Mouse (Mus musculus) mouse embryonic stem cell (cell line): Measurements from ENCODE around the gene Kif14.
"Not testable (repeated sequence)": the region's sequence is repeated elsewhere in the genome, so short reads cannot be mapped to it uniquely, and the experiment has no call there.

Experiments
- in situ Hi-C, 2 experiments: fragments of 300-500 bp; cut with MboI; formaldehyde crosslinking; loops; 1 replicate in 1 of 2; 3 replicates in 1 of 2; pipeline ENCODE4 v1.14.3; 2019 to 2020; ENCODE audit warnings: low sequenced_read_pairs in 2 of 2, low pct_unique_long_range_greater_than_20kb in 1 of 2, mixed read lengths in 1 of 2; ENCODE audit not compliant: unreplicated experiment in 1 of 2

Kif14 gene

GRCm38 (mm10) chr1:136465168-136465567, 975 bp upstream of the Kif14 start:
- in situ Hi-C loops = no loop called here

DNA sequence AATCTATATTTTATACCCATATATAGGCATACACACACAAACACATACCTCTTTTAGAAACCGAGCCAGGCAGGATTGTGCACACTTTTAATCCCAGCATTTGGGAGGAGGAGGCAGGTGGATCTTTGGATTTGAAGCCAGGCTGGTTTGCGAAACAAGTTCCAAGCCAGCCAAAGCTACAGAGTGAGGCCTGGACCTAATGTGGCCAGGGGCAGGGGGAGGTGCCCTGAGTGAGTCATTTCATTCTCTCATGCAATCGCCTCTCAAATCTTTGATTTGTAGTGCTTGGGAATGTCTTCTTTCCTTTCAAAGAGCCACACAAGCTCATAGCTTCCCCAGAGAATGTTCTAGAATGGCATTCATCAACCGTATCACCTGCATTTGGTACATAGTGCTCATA, 3.3 kb downstream of the Kif14 start:
- in situ Hi-C loops = no loop called here

DNA sequence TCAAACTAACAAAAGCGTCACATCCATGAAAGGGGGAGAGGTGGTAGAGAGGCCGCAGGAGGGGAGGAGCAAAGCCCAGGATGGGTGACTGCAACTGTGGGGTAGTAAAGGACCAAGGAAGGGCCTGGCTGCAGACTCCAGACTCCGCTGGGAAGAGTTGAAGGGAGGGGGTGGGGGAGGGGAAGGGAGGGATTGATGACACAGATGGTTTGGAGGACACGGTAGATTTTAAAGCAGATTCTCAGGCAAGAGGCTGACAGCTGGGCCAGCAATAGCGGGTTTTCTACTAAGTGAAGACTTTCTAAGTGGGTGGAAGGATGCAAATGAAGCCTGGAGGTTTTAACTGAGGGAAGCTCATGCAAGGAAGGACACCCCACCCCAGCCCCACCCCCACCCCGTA, 4.3 kb downstream of the Kif14 start:
- in situ Hi-C loops = no loop called here

- in situ Hi-C loops = no loop called here
Measured at GRCm38 (mm10) chr1:136491681-136492080, 25.5 kb downstream of the Kif14 start.

DNA sequence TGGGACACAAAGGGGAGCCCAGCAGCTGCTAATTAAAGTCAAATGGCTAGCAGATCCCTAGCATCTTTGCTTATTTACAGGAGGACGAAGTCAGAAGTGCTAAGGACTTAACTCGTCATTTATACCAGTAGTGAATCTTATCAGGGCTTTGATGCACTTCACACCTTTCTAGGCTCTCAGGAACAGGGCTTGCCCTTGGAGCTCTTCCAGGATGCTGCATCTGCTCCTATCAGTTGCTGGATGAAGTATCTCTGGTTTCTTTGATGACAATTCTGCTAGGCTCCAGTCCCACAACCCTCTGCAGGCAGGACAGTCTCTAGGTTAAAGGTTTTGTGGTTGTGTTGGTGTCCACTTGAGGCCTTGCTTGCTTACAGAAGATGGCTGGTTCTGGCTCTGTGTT, 26.1 kb downstream of the Kif14 start:
- in situ Hi-C loops = no loop called here

- in situ Hi-C loops = no loop called here
Measured at GRCm38 (mm10) chr1:136499317-136499716, 33.2 kb downstream of the Kif14 start.

- in situ Hi-C loops = no loop called here
Measured at GRCm38 (mm10) chr1:136502936-136503335, 36.8 kb downstream of the Kif14 start.

- in situ Hi-C loops = not testable (repeated sequence)
Measured at GRCm38 (mm10) chr1:136506255-136506654, 40.1 kb downstream of the Kif14 start.

- in situ Hi-C loops = no loop called here
Measured at GRCm38 (mm10) chr1:136512317-136512716, 46.2 kb downstream of the Kif14 start.

- in situ Hi-C loops = no loop called here
Measured at GRCm38 (mm10) chr1:136513181-136513580, 47.0 kb downstream of the Kif14 start.

GRCm38 (mm10) chr1:136518699-136519356, 52.7 kb downstream of the Kif14 start:
- in situ Hi-C loops = no loop called here

GRCm38 (mm10) chr1:136521363-136521937, 55.3 kb downstream of the Kif14 start:
- in situ Hi-C loops = no loop called here

DNA sequence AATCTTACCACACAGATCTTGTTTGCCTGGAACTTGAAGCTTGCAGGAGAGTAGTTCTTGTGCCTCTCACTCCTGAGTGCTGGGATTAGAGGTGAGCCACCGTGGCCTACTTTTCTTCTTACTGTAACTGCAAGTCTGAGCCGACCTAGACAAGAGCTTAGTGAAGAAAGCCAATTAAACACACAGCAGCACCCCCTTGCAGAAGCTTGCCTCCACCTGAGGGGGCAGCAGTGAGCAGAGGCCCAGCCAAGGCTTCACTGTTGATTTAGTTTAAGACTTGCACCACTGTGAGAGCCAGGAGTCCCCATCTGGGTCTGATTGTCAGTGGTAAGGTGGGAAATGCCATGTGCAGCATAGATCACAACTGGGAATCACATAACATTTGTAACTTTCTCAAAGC, 58.8 kb downstream of the Kif14 start:
- in situ Hi-C loops = loop anchor here (25.0 kb wide), 2 partner anchors 587 to 687 kb away; no protein-coding TSS in a partner anchor

- in situ Hi-C loops = loop anchor here (25.0 kb wide), 2 partner anchors 586 to 686 kb away; no protein-coding TSS in a partner anchor
Measured at GRCm38 (mm10) chr1:136525818-136526217, 59.7 kb downstream of the Kif14 start.

DNA sequence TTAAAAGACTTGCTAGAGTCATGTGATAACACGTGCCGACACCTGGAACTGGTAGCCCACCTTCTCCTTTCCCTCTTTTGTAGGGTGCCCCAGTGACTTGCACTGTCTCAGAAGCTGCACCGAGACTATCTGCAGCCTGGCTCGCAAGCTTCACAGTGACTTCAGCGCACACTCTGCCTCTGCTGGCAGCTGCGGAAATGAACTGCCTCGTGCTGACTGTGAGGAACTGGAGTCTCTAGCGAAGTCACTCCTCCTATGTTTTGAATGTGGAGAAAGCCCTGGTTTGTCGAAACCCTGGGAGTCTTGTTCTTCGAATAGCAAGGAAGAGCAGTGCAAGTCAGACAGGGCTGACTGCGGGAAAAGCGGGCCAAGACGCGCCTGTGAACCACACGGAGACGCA, 61.0 kb downstream of the Kif14 start:
- in situ Hi-C loops = loop anchor here (25.0 kb wide), 2 partner anchors 585 to 685 kb away; no protein-coding TSS in a partner anchor

DNA sequence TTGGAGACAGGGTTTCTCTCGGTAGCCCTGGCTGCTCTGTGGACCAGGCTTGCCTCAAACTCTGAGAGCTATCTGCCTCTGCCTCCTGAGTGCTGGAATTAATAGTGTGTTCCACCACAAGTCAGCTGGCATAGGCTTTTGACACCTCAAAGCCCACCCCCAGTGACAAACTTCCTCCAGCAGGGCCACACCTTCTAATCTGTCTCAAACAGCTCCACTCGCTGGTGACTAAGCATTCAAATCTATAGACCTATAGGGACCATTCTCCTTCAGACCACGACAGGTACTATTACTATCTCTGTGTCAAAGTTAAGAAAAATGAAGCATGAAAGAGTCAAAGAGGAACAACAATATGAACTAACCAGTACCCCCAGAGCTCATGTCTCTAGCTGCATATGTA, 66.4 kb downstream of the Kif14 start:
- in situ Hi-C loops = loop anchor here (10.0 to 25.0 kb wide), 3 partner anchors 580 to 680 kb away; no protein-coding TSS in a partner anchor

DNA sequence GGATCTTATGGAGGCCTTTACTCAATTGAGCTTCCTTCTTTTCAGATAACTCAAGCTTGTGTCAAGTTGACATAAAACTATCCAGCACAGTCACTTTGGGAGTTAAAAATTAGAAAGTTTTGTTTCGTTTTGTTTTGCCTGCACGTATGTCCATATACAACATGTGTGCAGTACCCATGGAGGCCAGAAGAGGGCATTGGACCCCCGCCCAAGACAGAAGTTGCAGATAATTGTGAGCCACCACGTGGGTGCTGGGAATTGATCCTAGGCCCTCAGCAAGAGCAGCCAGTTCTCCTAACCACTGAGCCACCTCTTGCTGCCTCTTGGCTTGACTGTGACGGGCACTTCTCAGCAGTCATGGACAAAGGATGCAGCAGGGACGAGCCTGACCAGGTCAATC, 70.8 kb downstream of the Kif14 start:
- in situ Hi-C loops = loop anchor here (10.0 to 25.0 kb wide), 3 partner anchors 575 to 675 kb away; no protein-coding TSS in a partner anchor

DNA sequence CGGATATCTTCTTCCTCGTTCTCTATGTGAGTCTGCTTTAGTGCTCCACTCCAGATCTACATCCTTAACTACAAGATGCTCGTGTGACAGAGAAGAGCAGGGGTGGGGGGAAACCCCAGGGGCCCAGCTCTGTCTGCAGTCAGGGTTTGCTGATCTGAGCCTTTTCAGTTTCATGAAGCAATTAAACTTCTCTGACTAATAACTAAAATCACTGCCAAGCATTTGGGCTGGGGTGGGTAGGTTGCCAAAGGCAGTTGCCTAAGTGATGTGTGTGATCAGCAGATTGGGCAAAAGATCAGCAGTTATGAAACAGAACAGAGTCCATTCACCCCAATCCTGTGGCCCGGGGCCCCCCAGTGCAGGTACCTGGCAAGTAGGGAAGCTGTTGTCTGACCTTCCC, 72.1 kb downstream of the Kif14 start:
- in situ Hi-C loops = loop anchor here (10.0 to 25.0 kb wide), 3 partner anchors 574 to 674 kb away; no protein-coding TSS in a partner anchor

DNA sequence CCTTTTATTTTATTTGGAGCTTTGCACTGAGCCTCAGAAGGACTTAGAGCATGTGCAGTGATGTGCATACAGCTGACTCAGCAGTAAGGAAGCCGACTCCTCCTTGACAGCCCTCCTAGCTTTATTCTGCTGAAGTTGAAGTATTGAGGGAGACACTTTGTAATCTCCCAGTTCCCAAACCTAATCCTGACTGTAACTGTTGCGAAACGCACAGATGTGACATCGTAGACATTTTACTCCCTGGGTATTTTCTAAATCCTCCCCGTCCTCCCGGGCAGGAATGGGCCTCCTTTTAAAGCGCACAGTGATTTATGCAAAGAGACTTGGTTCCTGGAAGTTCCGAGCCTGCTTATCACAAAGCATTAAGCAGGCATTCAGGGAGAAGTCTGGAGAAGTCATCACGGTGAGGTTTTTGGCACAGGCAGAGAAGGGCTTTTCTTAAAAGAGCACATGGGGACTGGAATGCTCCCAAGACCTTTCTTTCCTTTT, 74.3 kb downstream of the Kif14 start:
- in situ Hi-C loops = loop anchor here (25.0 kb wide), 2 partner anchors 572 to 672 kb away; no protein-coding TSS in a partner anchor
